Mouse (Mus musculus) forebrain, embryonic 14.5 days (tissue): ENCODE measurements around the gene Nmnat1. TPM values are rescaled to one million over a fixed set of nuclear protein-coding genes. Genes with fewer than 3 reads are reported as not detected.
A peak's percentile ranks its signal among the peaks of the same experiment; 100 is the strongest.

ENCODE experiments used
- ATAC-seq: fragments of 200-750 bp; cut with Nextera tagmentation; 2 replicates; pipeline ENCODE4 v1.8.0; 2017; ENCODE audit warnings: mild to moderate bottlenecking, moderate library complexity
- DNase-seq: peaks from one replicate; pipeline ENCODE4 v3.0.0-alpha.2; 2015; ENCODE audit warnings: low spot score
- H3K27ac ChIP-seq: fragments of 300-500 bp; sonication (generic); 2 replicates; pipeline ENCODE4 v1.5.1; 2014; ENCODE audit warnings: low read depth, mild to moderate bottlenecking, control low read depth, low read length, moderate library complexity
- H3K27me3 ChIP-seq: fragments of 300-500 bp; sonication (generic); replicated peaks from 2 replicates; pipeline ENCODE4 v1.6.1; 2014; ENCODE audit warnings: low read length, control low read depth, mixed read lengths; ENCODE audit not compliant: control insufficient read depth, insufficient read depth
- H3K36me3 ChIP-seq: fragments of 300-500 bp; sonication (generic); 2 replicates; pipeline ENCODE4 v1.6.1; 2014; ENCODE audit warnings: low read length, control low read depth; ENCODE audit not compliant: control insufficient read depth, insufficient read depth
- H3K4me1 ChIP-seq: fragments of 300-500 bp; sonication (generic); 2 replicates; pipeline ENCODE4 v1.6.1; 2014; ENCODE audit warnings: antibody characterized with exemption, low read length, control low read depth; ENCODE audit not compliant: control insufficient read depth, insufficient read depth
- H3K4me2 ChIP-seq: fragments of 300-500 bp; sonication (generic); 2 replicates; pipeline ENCODE4 v1.6.1; 2014; ENCODE audit warnings: mild to moderate bottlenecking, control low read depth, low read length
- H3K4me3 ChIP-seq: fragments of 300-500 bp; sonication (generic); 2 replicates; pipeline ENCODE4 v1.5.1; 2014; ENCODE audit warnings: low read depth, low read length, control low read depth
- H3K9ac ChIP-seq: fragments of 300-500 bp; sonication (generic); 2 replicates; pipeline ENCODE4 v1.6.1; 2014; ENCODE audit warnings: mild to moderate bottlenecking, low read length, control low read depth, moderate library complexity
- H3K9me3 ChIP-seq: fragments of 300-500 bp; sonication (generic); replicated peaks from 2 replicates; pipeline ENCODE4 v1.6.1; 2016; ENCODE audit warnings: low read length, control low read depth, mixed read lengths; ENCODE audit not compliant: control insufficient read depth
- WGBS: fragments of 180-500 bp; shearing (Covaris S2); extraction: QIAGEN DNeasy Blood & Tissue Kit; methylation state at CpG from one replicate; pipeline ENCODE4 v1.1.7; 2014; 5-methylcytosine and 5-hydroxymethylcytosine counted together
- polyA plus RNA-seq: library from polyadenylated mRNA; unstranded; fragments of >200 nt; fragmentation: Nextera tagmentation; extraction: Ambion mirVana; gene quantifications from 2 replicates; pipeline ENCODE4 v1.2.1, GENCODE M21; 2014

The Nmnat1 gene
- 9.4 and 11.8 TPM in 2 replicates for polyA plus RNA-seq

DNA sequence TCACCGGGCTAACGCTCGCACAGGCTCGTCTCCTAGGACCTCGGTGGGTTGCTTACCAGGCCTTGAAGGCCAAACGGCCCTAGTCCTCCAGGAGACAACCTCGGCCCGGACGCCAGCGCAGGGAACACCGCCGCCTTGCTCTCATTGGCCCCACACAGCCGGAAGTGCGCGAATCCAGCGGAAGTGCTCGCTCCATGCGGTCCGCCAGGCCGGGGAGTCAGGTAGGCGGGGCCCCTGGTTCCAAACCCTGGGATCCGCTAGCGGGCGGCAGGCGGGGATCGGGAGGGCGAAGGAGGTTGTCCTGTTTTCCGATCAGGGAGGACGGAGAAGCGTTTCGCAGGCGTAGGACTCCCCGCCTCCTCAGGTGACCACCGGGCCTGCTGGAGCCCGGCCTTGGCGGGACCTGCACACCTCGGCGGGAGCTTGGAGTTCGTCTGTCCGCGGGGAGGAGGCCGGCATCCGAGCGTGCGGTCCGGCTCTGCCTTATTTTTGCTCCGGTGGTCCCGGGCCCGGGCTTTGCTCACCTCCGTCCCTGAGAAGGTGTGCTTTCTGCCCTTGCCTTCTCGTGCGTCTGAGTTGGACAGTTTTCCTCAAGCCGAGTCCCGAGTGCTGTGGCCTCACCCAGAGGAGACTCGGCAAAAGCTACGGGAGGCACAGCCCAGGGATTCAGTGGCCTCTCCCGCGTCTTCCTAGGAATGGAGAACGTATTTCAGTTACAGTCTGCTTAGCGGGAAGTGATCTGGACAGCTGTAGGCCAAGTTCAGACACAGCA lies at the start of gene Nmnat1, which contains the start of gene Lzic:
Gene Nmnat1 (minus strand): TSS at position 150 of the 772 bp plus-strand sequence.
Gene Lzic (plus strand): TSS at position 177 of the 772 bp plus-strand sequence.
- Histone ChIP-seq H3K9ac (peak within 1 kb of the TSS; percentile 77), H3K36me3 (peaks cover 31% of the 10 kb centered on the region), H3K27ac (peak within 1 kb of the TSS; percentile 75), H3K27me3 (no peaks in the 10 kb centered on the region), H3K4me3 (peak within 1 kb of the TSS; percentile 72), H3K9me3 (no peaks in the 10 kb centered on the region), H3K4me1 (peaks cover 9% of the 10 kb centered on the region; the same call in 1 of the 2 replicates), H3K4me2 (peak within 1 kb of the TSS; percentile 58)
- ATAC-seq (peak; percentile 99), DNase-seq (peak; percentile 95)
- WGBS, result under 1% methylated on average over 60 of the region's 60 CpGs

DNA sequence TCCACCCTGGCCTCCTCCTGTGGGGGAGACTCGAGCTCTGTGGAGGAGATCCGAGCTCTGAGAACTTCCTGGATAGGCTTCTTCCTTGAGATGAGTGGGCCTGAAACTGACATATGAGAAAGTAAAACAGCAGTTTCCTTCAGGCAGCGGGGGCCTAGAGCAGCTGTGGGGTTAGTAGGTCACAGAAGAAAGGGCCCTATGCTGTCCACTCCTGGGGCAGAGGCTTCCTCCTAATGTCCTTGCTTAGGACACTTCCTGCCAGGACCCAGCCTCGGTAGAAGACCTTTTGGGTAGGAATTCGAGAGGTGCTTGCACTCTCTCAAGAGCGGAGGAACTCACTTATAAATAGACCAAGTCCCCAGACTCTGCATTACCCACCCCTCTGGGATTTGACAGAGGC lies 44.7 kb upstream of the Nmnat1 start:
- no peaks in the 10 kb centered on the region for H3K27me3 ChIP-seq
- no peak overlapping the region for H3K4me3 ChIP-seq
- ATAC-seq, result no peak
- WGBS, result 88% methylated on average over 6 of the region's 6 CpGs
- no peak overlapping the region for H3K27ac ChIP-seq
- DNase-seq, result no peak
- H3K9me3 ChIP-seq, result no peaks in the 10 kb centered on the region
- H3K9ac ChIP-seq, result no peak overlapping the region
- H3K36me3 ChIP-seq, result no peaks in the 10 kb centered on the region
- no peak overlapping the region for H3K4me2 ChIP-seq
- peaks cover 7% of the 10 kb centered on the region for H3K4me1 ChIP-seq

DNA sequence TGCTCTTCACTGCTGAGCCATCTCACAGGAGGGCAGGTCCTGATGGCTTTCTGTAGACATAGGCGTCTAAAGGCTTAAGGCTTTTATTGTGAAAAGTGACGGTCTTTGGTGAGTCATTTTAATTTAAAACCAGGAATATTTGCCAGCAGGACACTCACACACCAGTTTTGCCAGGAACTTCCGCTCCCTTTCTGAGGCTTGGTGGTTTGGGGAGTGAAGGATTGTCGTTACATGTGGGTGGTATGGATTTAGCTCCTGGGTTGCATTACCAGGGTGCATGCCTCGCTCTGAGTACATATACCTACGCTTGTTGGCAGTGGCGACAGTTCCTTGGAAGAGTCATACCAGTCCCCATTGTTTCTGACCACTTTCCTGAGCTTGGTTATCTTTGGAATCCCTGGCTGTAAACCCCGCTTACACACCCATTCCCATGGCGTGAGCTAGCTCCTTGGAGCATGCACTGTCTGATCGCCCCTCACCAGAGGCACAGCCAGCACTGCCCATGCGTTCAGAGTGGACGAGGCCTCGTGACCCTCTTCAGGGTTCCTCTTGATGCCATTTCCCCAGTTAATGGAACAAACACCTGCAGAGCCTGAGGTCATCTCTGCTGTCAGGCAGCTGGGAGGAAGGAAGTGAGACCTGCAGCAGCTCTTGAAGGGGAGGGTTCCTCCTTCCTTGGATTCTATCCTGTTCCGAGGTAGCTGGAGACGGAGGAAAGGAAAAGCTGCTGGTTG lies 42.8 kb upstream of the Nmnat1 start:
- DNase-seq (no peak), ATAC-seq (no peak)
- Histone ChIP-seq H3K4me2 (no peak overlapping the region), H3K27ac (no peak overlapping the region), H3K9ac (no peak overlapping the region), H3K9me3 (no peaks in the 10 kb centered on the region), H3K36me3 (no peaks in the 10 kb centered on the region), H3K4me3 (no peak overlapping the region), H3K4me1 (peaks cover 10% of the 10 kb centered on the region), H3K27me3 (no peaks in the 10 kb centered on the region)
- 88% methylated on average over 15 of the region's 15 CpGs for WGBS

DNA sequence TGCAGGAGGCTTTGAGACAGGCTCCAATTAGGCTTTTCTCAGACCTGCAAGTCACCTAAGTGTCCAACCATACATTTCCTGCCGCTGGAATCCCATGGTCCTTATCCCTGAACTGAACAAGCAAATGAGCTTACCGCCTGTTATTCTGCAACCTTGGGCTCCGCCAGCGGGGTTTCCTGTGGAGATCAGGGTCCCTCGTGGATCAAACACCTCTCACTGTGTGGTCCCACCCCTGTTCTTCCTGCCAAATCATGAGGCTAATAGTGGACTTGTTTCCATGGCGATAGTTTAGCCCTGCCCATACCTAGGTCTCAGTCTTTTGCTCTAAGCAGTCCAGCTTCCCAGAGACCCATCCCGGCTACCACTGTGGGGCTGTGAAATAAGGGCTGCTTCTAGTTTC lies 41.3 kb upstream of the Nmnat1 start:
- no peak overlapping the region for H3K9ac ChIP-seq
- H3K36me3 ChIP-seq, result no peaks in the 10 kb centered on the region
- WGBS, result 21% methylated on average over 7 of the region's 7 CpGs
- H3K4me3 ChIP-seq, result no peak overlapping the region
- ATAC-seq, result no peak
- DNase-seq, result no peak
- H3K9me3 ChIP-seq, result no peaks in the 10 kb centered on the region
- H3K27ac ChIP-seq, result no peak overlapping the region
- no peaks in the 10 kb centered on the region for H3K27me3 ChIP-seq
- H3K4me2 ChIP-seq, result no peak overlapping the region
- H3K4me1 ChIP-seq, result peaks cover 10% of the 10 kb centered on the region

DNA sequence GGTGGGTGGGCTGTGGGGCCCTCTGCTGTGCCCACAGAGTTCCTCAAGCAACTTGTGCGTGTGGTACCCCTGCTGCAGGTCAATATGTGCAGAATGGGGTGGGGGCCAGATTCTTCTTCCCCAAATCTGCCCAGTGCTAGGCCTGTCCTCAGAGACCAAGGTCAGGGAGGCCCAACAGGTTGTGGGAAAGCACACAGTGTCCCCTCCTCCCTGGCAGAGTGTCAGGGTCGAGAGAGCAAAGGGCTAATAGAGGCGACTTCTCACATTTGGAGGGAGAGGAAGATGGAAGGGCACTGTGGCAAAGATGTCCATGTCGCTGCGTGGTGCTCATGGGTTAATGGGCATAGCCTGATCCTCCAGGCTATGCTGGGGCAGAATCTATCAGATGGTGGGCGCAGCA lies 40.8 kb upstream of the Nmnat1 start:
- no peaks in the 10 kb centered on the region for H3K9me3 ChIP-seq
- no peak overlapping the region for H3K4me2 ChIP-seq
- no peaks in the 10 kb centered on the region for H3K36me3 ChIP-seq
- DNase-seq (no peak), ATAC-seq (no peak)
- no peak overlapping the region for H3K27ac ChIP-seq
- no peaks in the 10 kb centered on the region for H3K27me3 ChIP-seq
- 81% methylated on average over 6 of the region's 6 CpGs for WGBS
- peaks cover 10% of the 10 kb centered on the region for H3K4me1 ChIP-seq
- no peak overlapping the region for H3K9ac ChIP-seq
- H3K4me3 ChIP-seq, result no peak overlapping the region

DNA sequence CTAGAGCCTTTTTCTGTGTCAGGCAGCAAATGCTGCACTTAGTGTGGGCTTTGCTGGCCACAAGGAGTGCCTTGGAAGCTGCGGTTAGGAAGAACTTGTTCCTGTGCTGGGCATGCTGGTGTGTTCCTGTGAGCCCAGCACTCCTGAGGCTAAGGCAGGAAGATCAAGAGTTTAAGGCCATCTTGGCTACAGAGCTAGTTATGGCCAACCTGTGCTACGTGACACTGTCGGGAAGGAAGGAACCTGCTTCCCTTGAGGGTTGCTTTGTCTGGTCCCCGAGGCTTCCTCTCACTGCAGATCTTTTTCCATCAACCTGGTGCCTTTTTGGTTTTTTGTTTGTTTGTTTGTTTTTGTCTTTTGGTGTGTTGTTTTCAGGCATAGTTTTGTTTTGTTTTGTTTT lies 40.2 kb upstream of the Nmnat1 start:
- H3K27me3 ChIP-seq, result no peaks in the 10 kb centered on the region
- DNase-seq (no peak), ATAC-seq (no peak)
- no peak overlapping the region for H3K4me3 ChIP-seq
- no peaks in the 10 kb centered on the region for H3K36me3 ChIP-seq
- WGBS, result 89% methylated on average over 4 of the region's 4 CpGs
- no peak overlapping the region for H3K4me2 ChIP-seq
- no peaks in the 10 kb centered on the region for H3K9me3 ChIP-seq
- no peak overlapping the region for H3K9ac ChIP-seq
- H3K27ac ChIP-seq, result no peak overlapping the region
- peaks cover 10% of the 10 kb centered on the region for H3K4me1 ChIP-seq

DNA sequence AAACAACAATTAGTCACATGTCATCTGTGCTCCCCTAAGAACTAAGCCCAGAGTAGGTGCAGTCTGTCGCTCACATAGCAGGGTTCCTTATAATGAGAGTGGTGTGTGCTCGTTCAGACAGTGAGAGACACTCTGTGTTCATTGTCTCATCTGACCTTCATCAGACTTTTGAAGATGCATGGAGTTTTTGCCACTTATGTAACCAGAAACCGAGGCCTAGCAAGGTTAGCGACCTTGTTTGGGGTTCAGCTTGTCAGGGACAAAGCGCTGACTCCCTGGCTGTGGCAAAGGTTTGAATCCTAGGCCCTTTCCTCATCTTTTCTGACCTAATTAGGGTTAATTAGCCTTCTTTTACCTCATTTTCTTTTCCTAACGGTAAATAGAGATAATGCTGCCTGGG lies 39.0 kb upstream of the Nmnat1 start:
- Histone ChIP-seq H3K4me3 (no peak overlapping the region), H3K9me3 (no peaks in the 10 kb centered on the region), H3K27me3 (no peaks in the 10 kb centered on the region), H3K4me2 (no peak overlapping the region), H3K4me1 (peaks cover 14% of the 10 kb centered on the region), H3K9ac (no peak overlapping the region), H3K27ac (no peak overlapping the region), H3K36me3 (no peaks in the 10 kb centered on the region)
- no peak for DNase-seq
- ATAC-seq, result no peak
- WGBS, result 42% methylated on average over 6 of the region's 6 CpGs

DNA sequence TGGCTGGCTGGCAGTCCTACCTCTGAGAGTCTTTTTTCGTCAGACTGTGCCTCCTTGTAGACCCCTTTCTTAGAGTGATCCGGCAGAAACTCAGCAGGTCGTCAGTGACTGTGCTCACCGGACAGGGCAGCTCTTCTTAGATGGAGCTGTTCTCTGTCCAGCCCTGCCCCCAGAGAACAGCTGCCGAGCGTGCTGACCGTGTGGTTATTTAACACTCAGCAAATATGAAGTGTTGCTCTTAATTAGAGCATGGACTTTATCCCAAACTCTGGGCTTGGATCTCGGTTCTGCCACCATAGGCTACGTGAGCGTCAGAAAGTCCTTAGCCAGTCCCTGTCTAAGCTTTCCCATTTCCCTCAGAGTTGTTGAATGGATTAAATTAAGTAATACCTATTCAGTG lies 36.3 kb upstream of the Nmnat1 start:
- Histone ChIP-seq H3K4me2 (no peak overlapping the region), H3K4me3 (no peak overlapping the region), H3K4me1 (peaks cover 15% of the 10 kb centered on the region), H3K9me3 (no peaks in the 10 kb centered on the region), H3K27ac (no peak overlapping the region), H3K9ac (no peak overlapping the region), H3K27me3 (no peaks in the 10 kb centered on the region), H3K36me3 (no peaks in the 10 kb centered on the region)
- ATAC-seq (no peak), DNase-seq (no peak)
- 73% methylated on average over 10 of the region's 10 CpGs for WGBS
